Mouse (Mus musculus): ENCODE data around the gene Srp9.

Srp9 gene

GRCm38 (mm10) chr1:182103436-182103835, 21.1 kb upstream of the Srp9 start:
- in situ Hi-C loops (cut with MboI; ENCODE audit: low sequenced_read_pairs), result no loop called here

GRCm38 (mm10) chr1:182105023-182105422, 19.5 kb upstream of the Srp9 start:
- in situ Hi-C loops (cut with MboI; ENCODE audit: low sequenced_read_pairs), result no loop called here

GRCm38 (mm10) chr1:182107251-182107650, 17.3 kb upstream of the Srp9 start:
- in situ Hi-C loops (cut with MboI; ENCODE audit: low sequenced_read_pairs), result no loop called here

- in situ Hi-C loops (cut with MboI; ENCODE audit: low sequenced_read_pairs), result no loop called here
Observed at GRCm38 (mm10) chr1:182108397-182109099, 16.0 kb upstream of the Srp9 start.

GRCm38 (mm10) chr1:182110185-182110584, 14.4 kb upstream of the Srp9 start:
- in situ Hi-C loops (cut with MboI; ENCODE audit: low sequenced_read_pairs), result loop anchor here (10.0 kb wide), 1 partner anchor 375 kb away; no protein-coding TSS in a partner anchor

GRCm38 (mm10) chr1:182110708-182111385, 13.7 kb upstream of the Srp9 start:
- in situ Hi-C loops (cut with MboI; ENCODE audit: low sequenced_read_pairs), result loop anchor here (10.0 kb wide), 1 partner anchor 376 kb away; no protein-coding TSS in a partner anchor

GRCm38 (mm10) chr1:182111386-182112317, 12.9 kb upstream of the Srp9 start:
- in situ Hi-C loops (cut with MboI; ENCODE audit: low sequenced_read_pairs), result loop anchor here (10.0 kb wide), 1 partner anchor 377 kb away; no protein-coding TSS in a partner anchor

GRCm38 (mm10) chr1:182112385-182112784, 12.2 kb upstream of the Srp9 start:
- in situ Hi-C loops (cut with MboI; ENCODE audit: low sequenced_read_pairs), result loop anchor here (10.0 kb wide), 1 partner anchor 378 kb away; no protein-coding TSS in a partner anchor

GRCm38 (mm10) chr1:182113131-182113530, 11.4 kb upstream of the Srp9 start:
- in situ Hi-C loops (cut with MboI; ENCODE audit: low sequenced_read_pairs), result loop anchor here (10.0 kb wide), 1 partner anchor 378 kb away; no protein-coding TSS in a partner anchor

GRCm38 (mm10) chr1:182113587-182114500, 10.7 kb upstream of the Srp9 start:
- in situ Hi-C loops (cut with MboI; ENCODE audit: low sequenced_read_pairs), result loop anchor here (10.0 kb wide), 1 partner anchor 379 kb away; no protein-coding TSS in a partner anchor

- in situ Hi-C loops (cut with MboI; ENCODE audit: low sequenced_read_pairs), result loop anchor here (5.0 to 10.0 kb wide), 2 partner anchors 228 to 380 kb away; no protein-coding TSS in a partner anchor
Observed at GRCm38 (mm10) chr1:182115197-182115596, 9.3 kb upstream of the Srp9 start.

- in situ Hi-C loops (cut with MboI; ENCODE audit: low sequenced_read_pairs), result loop anchor here (5.0 to 10.0 kb wide), 2 partner anchors 229 to 381 kb away; no protein-coding TSS in a partner anchor
Observed at GRCm38 (mm10) chr1:182115651-182116408, 8.7 kb upstream of the Srp9 start.

GRCm38 (mm10) chr1:182122413-182122812, 2.1 kb upstream of the Srp9 start:
- in situ Hi-C loops (cut with MboI; ENCODE audit: low sequenced_read_pairs), result no loop called here

- in situ Hi-C loops (cut with MboI; ENCODE audit: low sequenced_read_pairs), result loop anchor here (25.0 kb wide), 1 partner anchor 412 kb away; no protein-coding TSS in a partner anchor
Observed at GRCm38 (mm10) chr1:182124924-182125368, 409 bp downstream of the Srp9 start.

GRCm38 (mm10) chr1:182130830-182131229, 6.3 kb downstream of the Srp9 start:
- in situ Hi-C loops (cut with MboI; ENCODE audit: low sequenced_read_pairs), result loop anchor here (25.0 kb wide), 1 partner anchor 406 kb away; no protein-coding TSS in a partner anchor

- in situ Hi-C loops (cut with MboI; ENCODE audit: low sequenced_read_pairs), result loop anchor here (25.0 kb wide), 1 partner anchor 400 kb away; no protein-coding TSS in a partner anchor
Observed at GRCm38 (mm10) chr1:182137204-182138125, 12.9 kb downstream of the Srp9 start.

GRCm38 (mm10) chr1:182138172-182138571, 13.6 kb downstream of the Srp9 start:
- in situ Hi-C loops (cut with MboI; ENCODE audit: low sequenced_read_pairs), result loop anchor here (25.0 kb wide), 1 partner anchor 399 kb away; no protein-coding TSS in a partner anchor
